In the genomic region with DNA sequence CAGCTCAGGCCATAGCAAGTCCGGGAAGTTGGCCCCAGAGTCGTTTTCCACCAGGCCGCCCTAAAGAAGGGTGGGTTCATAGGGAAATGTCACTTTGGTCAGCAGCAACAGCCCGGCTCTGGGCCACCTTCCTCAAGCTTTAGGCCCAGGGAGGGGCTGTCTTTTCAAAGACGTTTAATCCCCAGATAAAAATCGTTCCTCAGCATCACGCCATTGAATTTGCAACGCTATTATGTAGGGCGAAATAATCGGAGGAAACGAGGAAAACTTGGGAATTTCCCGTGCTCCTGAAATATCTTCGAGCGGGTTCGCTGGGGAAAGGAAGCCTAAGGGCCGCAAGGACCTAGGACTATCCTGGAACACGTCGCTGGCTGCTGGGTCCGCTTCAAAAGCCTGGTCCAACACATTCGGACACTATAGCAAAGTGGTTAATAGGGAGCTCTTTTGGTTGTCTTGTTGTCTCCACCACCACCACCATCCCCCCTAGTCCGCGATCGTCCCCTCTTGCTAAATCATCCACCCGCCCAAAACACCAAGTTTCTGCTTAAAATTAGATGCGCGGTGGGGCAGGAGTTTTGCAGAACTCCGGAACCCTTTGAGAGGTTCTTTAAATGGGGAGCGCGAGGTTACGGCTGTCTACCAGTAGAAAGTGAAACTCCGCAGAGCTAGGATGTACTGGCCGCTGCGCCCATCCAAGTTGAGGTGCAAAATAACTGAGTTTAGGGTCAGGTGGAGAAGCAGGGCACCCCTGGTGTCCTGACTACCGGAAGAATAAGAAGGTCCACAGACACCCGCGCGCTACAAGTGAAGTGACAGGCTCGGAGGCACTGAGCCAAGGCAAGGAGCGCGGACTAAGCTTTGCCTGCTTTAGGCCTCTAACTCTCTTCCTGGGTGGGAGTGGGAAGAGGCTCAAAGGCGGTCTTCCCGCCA, we compare ENCODE assay signal across 8 mouse cellular contexts. TPM values are rescaled to one million over a fixed set of nuclear protein-coding genes. Genes with fewer than 3 reads are reported as not detected.
A peak's percentile ranks its signal among the peaks of the same experiment; 100 is the strongest.
DNase-seq lines count a peak whose midpoint lies in the region; ATAC-seq and TF ChIP-seq lines count a peak whose summit lies in the region.

No protein-coding gene starts in this region.

- no peak for TF ChIP-seq POLR2A in cerebellum, adult 2 months (IDR thresholded peaks at IDR 0.05; ENCODE audit: borderline replicate concordance, insufficient read depth, low read length)

- H3K4me3 ChIP-seq in cerebellum, adult 2 months (replicated peaks; ENCODE audit: insufficient read depth, low read depth, low read length), result peak overlapping the region; percentile 43
- H3K4me3 ChIP-seq in heart, embryonic 11.5 days (ENCODE audit: low read depth, low read length), result peak overlapping the region; percentile 66
- H3K4me3 ChIP-seq in limb, embryonic 12.5 days (replicated peaks), result peak overlapping the region; percentile 62
- H3K4me3 ChIP-seq in neural tube, embryonic 13.5 days, result peak overlapping the region; percentile 40

- TF ChIP-seq CTCF in cerebellum, adult 2 months (IDR thresholded peaks at IDR 0.05; ENCODE audit: borderline replicate concordance, insufficient read depth, low read depth, low read length), result no peak

- intact Hi-C loops in left cerebral cortex, postnatal 4 days (cut with DNase I), result loop anchor here (10.0 kb wide), 1 partner anchor 372 kb away; no protein-coding TSS in a partner anchor

- H3K4me1 ChIP-seq in cerebellum, adult 2 months (ENCODE audit: control insufficient read depth, insufficient read depth, low read length), result no peaks in the 10 kb centered on the region
- H3K4me1 ChIP-seq in heart, embryonic 11.5 days (ENCODE audit: control insufficient read depth, insufficient read depth, low read length), result peaks cover 18% of the 10 kb centered on the region
- H3K4me1 ChIP-seq in limb, embryonic 12.5 days (replicated peaks), result peaks cover 73% of the 10 kb centered on the region
- H3K4me1 ChIP-seq in neural tube, embryonic 13.5 days (replicated peaks), result peaks cover 57% of the 10 kb centered on the region

- H3K9ac ChIP-seq in heart, embryonic 11.5 days (ENCODE audit: low read depth, low read length), result peak overlapping the region; percentile 74; the same call in 1 of the 2 replicates
- H3K9ac ChIP-seq in limb, embryonic 12.5 days (replicated peaks), result peak overlapping the region; percentile 86
- H3K9ac ChIP-seq in neural tube, embryonic 13.5 days, result peak overlapping the region; percentile 61; the same call in 1 of the 2 replicates

- H3K4me2 ChIP-seq in heart, embryonic 11.5 days, result peak overlapping the region; percentile 98
- peak overlapping the region; percentile 85 for H3K4me2 ChIP-seq in limb, embryonic 12.5 days
- H3K4me2 ChIP-seq in neural tube, embryonic 13.5 days, result peak overlapping the region; percentile 60

- peaks cover 32% of the 10 kb centered on the region; the same call in 1 of the 2 replicates for H3K27me3 ChIP-seq in cerebellum, adult 2 months (ENCODE audit: control insufficient read depth, insufficient read depth, low read length)
- H3K27me3 ChIP-seq in heart, embryonic 11.5 days (ENCODE audit: control insufficient read depth, insufficient read depth, low read length), result peaks cover 90% of the 10 kb centered on the region
- peaks cover 90% of the 10 kb centered on the region for H3K27me3 ChIP-seq in limb, embryonic 12.5 days
- peaks cover 96% of the 10 kb centered on the region for H3K27me3 ChIP-seq in neural tube, embryonic 13.5 days

- peak; percentile 37 for ATAC-seq in common myeloid progenitor, adult 5-6 weeks (replicated peaks; ENCODE audit: low read depth, poor library complexity, severe bottlenecking)
- ATAC-seq in heart, embryonic 11.5 days (replicated peaks; ENCODE audit: insufficient number of reproducible peaks, low FRiP score, low TSS enrichment), result no peak
- ATAC-seq in limb, embryonic 12.5 days (ENCODE audit: insufficient number of reproducible peaks, insufficient read depth, low FRiP score, low TSS enrichment, low read depth), result no peak
- no peak for ATAC-seq in neural tube, embryonic 13.5 days (ENCODE audit: low read depth)

- no peak overlapping the region for H3K27ac ChIP-seq in cerebellum, adult 2 months (ENCODE audit: insufficient read depth, low read length)
- H3K27ac ChIP-seq in heart, embryonic 11.5 days (ENCODE audit: low read depth, low read length), result 0 out of 2 replicates have a peak overlapping the region, but pooled peaks have one; percentile 22
- peak overlapping the region; percentile 81 for H3K27ac ChIP-seq in limb, embryonic 12.5 days
- no peak overlapping the region for H3K27ac ChIP-seq in neural tube, embryonic 13.5 days (replicated peaks)

- H3K9me3 ChIP-seq in heart, embryonic 11.5 days (replicated peaks; ENCODE audit: control insufficient read depth, low read length), result no peaks in the 10 kb centered on the region
- H3K9me3 ChIP-seq in limb, embryonic 12.5 days, result no peaks in the 10 kb centered on the region
- no peaks in the 10 kb centered on the region for H3K9me3 ChIP-seq in neural tube, embryonic 13.5 days

- WGBS in cerebellum, adult 2 months, result 3% methylated on average over 42 of the region's 42 CpGs
- 1% methylated on average over 42 of the region's 42 CpGs for WGBS in heart, embryonic 11.5 days (ENCODE audit: insufficient replicate concordance)
- under 1% methylated on average over 42 of the region's 42 CpGs for WGBS in limb, embryonic 12.5 days
- WGBS in neural tube, embryonic 13.5 days, result under 1% methylated on average over 42 of the region's 42 CpGs

- H3K36me3 ChIP-seq in heart, embryonic 11.5 days (ENCODE audit: control insufficient read depth, insufficient read depth, low read length), result no peaks in the 10 kb centered on the region
- no peaks in the 10 kb centered on the region for H3K36me3 ChIP-seq in limb, embryonic 12.5 days
- no peaks in the 10 kb centered on the region for H3K36me3 ChIP-seq in neural tube, embryonic 13.5 days

- DNase-seq in cerebellum, adult 2 months, result no peak
- no peak for DNase-seq in cerebellum, postnatal 36 days
- no peak for DNase-seq in spleen, adult 12 weeks (ENCODE audit: low spot score)
- no peak for DNase-seq in left cerebral cortex, postnatal 4 days

RNA-seq across cellular contexts. Expression of gene Msx1, which starts 1.3 kb away (rescaled TPM):
- polyA plus RNA-seq in cerebellum, adult 2 months (2012; rRNA removed), result 3.4 and 7.1 TPM in 2 replicates
- not detected in 2 replicates for total RNA-seq in common myeloid progenitor, adult 5-6 weeks (2017)
- polyA plus RNA-seq in heart, embryonic 11.5 days (2014; fragmentation: Nextera tagmentation; extraction: Ambion mirVana), result 18.3 and 18.6 TPM in 2 replicates
- polyA plus RNA-seq in limb, embryonic 12.5 days (2016; fragmentation: Nextera tagmentation; extraction: Ambion mirVana), result 462 and 487 TPM in 2 replicates
- 19.7 and 24.3 TPM in 2 replicates for polyA plus RNA-seq in neural tube, embryonic 13.5 days (2015; fragmentation: Nextera tagmentation; extraction: Ambion mirVana)
- 1 to 10 TPM; 3.5 to 4.4 TPM for total RNA-seq in left cerebral cortex, postnatal 4 days (2021)

Comparison
In these comparisons a context has a peak if more than half of its experiments do, and no peak if none do; other contexts are left out.
1. H3K27ac ChIP-seq: peak in heart, embryonic 11.5 days (single experiment) and limb, embryonic 12.5 days (single experiment); none in cerebellum, adult 2 months (single experiment) and neural tube, embryonic 13.5 days (single experiment).
2. RNA of gene Msx1, which starts 1.3 kb away (polyA plus RNA-seq): 462 to 487 TPM in limb, embryonic 12.5 days; 19.7 to 24.3 TPM in neural tube, embryonic 13.5 days, 18.3 to 18.6 TPM in heart, embryonic 11.5 days and 3.4 to 7.1 TPM in cerebellum, adult 2 months; every median in the first group is over 10 times any median in the second.
3. Peak in every context shown above with its lines, with median percentiles within 50 percentile points of each other: H3K4me3 ChIP-seq, H3K4me2 ChIP-seq and H3K9ac ChIP-seq.